Mouse (Mus musculus) midbrain, embryonic 10.5 days (tissue): ENCODE data around the gene Pacrg. TPM values are rescaled to one million over a fixed set of nuclear protein-coding genes. Genes with fewer than 3 reads are reported as not detected.

ENCODE experiments used
- DNase-seq: peaks from one replicate; pipeline ENCODE4 v3.0.0-alpha.2; 2017; ENCODE audit warnings: low spot score
- H3K27ac ChIP-seq: fragments of 300-500 bp; sonication (generic); replicated peaks from 2 replicates; pipeline ENCODE4 v1.5.1; 2016; ENCODE audit warnings: mild to moderate bottlenecking
- H3K27me3 ChIP-seq: fragments of 300-500 bp; sonication (generic); 2 replicates; pipeline ENCODE4 v1.6.1; 2016; ENCODE audit warnings: low read depth, mild to moderate bottlenecking; ENCODE audit not compliant: poor library complexity, severe bottlenecking
- H3K36me3 ChIP-seq: fragments of 300-500 bp; sonication (generic); 2 replicates; pipeline ENCODE4 v1.6.1; 2016; ENCODE audit warnings: mild to moderate bottlenecking, moderate library complexity
- H3K4me1 ChIP-seq: fragments of 300-500 bp; sonication (generic); 2 replicates; pipeline ENCODE4 v1.6.1; 2016
- H3K4me3 ChIP-seq: fragments of 300-500 bp; sonication (generic); 2 replicates; pipeline ENCODE4 v1.5.1; 2016; ENCODE audit warnings: mild to moderate bottlenecking, moderate library complexity
- H3K9me3 ChIP-seq: fragments of 300-500 bp; sonication (generic); replicated peaks from 2 replicates; pipeline ENCODE4 v1.6.1; 2016; ENCODE audit warnings: mild to moderate bottlenecking
- WGBS: fragments of 180-500 bp; shearing (Covaris S2); methylation state at CpG from one replicate; pipeline ENCODE4 v1.1.7; 2016; 5-methylcytosine and 5-hydroxymethylcytosine counted together
- polyA plus RNA-seq: library from polyadenylated mRNA; unstranded; fragments of >200 nt; fragmentation: Nextera tagmentation; extraction: Ambion mirVana; gene quantifications from 2 replicates; pipeline ENCODE4 v1.2.1, GENCODE M21; 2016

Pacrg gene
- polyA plus RNA-seq, 1 experiment from 2014 or later: 2.7 TPM

DNA sequence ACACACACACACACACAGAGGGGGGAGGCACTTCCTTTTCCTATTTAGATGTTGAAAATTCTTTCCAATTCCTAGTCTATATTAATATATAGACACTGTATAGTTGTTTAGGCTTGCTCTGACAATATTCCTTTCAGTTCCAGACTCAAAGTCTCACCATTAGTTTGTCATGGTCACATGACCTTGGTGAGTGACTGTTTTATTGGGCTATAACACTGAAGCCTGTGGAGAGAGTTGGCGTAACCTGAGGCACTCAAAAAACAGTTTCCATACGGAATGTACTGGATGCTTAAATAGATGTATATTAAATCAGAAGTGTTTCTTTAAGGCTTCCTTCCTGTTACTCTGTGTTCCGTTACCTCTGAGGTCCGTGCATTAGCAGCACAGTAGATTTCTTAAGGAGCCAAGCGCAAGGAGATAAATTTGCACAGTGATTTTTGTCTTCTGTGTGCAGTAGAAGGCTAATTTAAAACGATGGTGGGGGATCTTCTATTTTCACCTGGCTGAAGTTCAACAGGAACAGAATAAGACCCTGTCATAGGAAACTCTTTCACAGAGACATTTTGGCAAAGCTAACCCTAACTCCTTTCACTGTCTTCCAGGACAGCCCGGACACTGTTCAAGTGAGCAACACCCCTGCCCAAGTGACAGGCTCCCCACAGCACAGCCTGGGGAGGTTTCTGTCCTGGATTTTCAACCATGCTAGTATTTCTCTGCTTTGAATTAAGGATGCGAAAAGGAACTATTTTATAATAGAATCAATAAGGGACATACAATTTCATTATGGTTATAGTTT lies 349.5 kb downstream of the Pacrg start:
- H3K27me3 ChIP-seq: no peaks in the 10 kb centered on the region
- H3K4me1 ChIP-seq: peaks cover 32% of the 10 kb centered on the region
- no peaks in the 10 kb centered on the region for H3K9me3 ChIP-seq
- WGBS: 89% methylated on average over 8 of the region's 8 CpGs
- H3K4me3 ChIP-seq: no peak overlapping the region
- no peaks in the 10 kb centered on the region for H3K36me3 ChIP-seq
- no peak for DNase-seq
- no peak overlapping the region for H3K27ac ChIP-seq

- Histone ChIP-seq H3K27me3 (no peaks in the 10 kb centered on the region), H3K4me3 (no peak overlapping the region), H3K27ac (no peak overlapping the region), H3K36me3 (no peaks in the 10 kb centered on the region), H3K4me1 (peaks cover 28% of the 10 kb centered on the region), H3K9me3 (no peaks in the 10 kb centered on the region)
- WGBS: 97% methylated on average over 2 of the region's 2 CpGs
- DNase-seq: no peak
Observed at GRCm38 (mm10) chr17:10488873-10489272, 351.2 kb downstream of the Pacrg start.

DNA sequence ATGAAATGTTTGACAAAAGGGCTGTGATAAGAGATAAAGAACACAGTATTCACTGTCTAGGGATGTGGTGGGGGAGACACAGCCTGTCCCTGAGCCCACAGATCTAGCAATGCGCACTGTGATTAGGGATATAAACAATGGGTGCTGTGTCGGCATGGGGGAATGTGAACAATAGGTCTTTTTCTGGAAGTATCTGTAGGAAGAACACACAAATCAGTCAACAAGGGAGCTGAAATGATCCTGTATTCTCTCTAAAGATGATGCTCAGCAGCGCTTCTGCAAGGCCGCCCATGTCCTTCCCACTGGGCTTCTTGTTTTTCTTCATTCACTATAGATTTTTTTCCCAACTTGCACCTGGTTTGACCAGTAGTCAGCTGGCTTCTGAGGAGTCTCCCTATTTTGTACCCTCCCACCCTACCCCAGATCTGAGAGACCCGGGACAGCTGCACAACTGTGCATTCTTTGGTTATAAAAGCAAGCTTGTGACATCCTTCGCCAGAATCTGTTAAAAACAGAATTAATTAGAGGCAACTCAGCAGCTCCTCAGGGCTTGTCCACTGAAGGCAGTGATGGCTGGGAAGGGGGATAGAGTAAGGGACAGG lies 356.1 kb downstream of the Pacrg start:
- H3K36me3 ChIP-seq: no peaks in the 10 kb centered on the region
- 60% methylated on average over 6 of the region's 6 CpGs for WGBS
- peaks cover 21% of the 10 kb centered on the region for H3K4me1 ChIP-seq
- DNase-seq: no peak
- no peak overlapping the region for H3K4me3 ChIP-seq
- H3K27ac ChIP-seq: no peak overlapping the region; the same call in 1 of the 2 replicates
- H3K27me3 ChIP-seq: no peaks in the 10 kb centered on the region
- H3K9me3 ChIP-seq: no peaks in the 10 kb centered on the region

DNA sequence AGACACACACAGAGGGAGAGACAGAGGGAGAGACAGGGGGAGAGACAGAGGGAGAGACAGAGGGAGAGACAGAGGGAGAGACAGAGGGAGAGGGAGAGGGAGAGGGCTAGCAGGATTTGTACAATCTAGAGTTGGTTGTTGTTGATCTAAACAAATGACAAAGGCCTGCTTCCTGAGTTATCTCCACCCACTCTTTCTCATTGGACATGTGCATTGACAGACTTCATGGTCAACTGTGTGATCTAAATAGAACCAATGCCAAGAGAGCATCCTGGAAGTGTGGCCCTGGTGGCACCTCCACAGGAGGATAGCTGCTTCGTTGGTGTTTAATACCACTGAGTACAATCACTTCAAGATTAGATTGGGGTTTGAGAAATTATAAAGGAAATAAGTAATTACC lies 359.0 kb downstream of the Pacrg start:
- peaks cover 34% of the 10 kb centered on the region for H3K4me1 ChIP-seq
- 89% methylated on average over 1 of the region's 1 CpGs for WGBS
- DNase-seq: no peak

GRCm38 (mm10) chr17:10479020-10479707 lies 360.9 kb downstream of the Pacrg start:
- H3K27me3 ChIP-seq: no peaks in the 10 kb centered on the region
- no peak overlapping the region for H3K27ac ChIP-seq
- DNase-seq: no peak
- H3K4me1 ChIP-seq: peaks cover 29% of the 10 kb centered on the region
- WGBS: 77% methylated on average over 17 of the region's 17 CpGs
- H3K36me3 ChIP-seq: no peaks in the 10 kb centered on the region
- H3K4me3 ChIP-seq: no peak overlapping the region
- H3K9me3 ChIP-seq: no peaks in the 10 kb centered on the region

More for the DNA sequence above, 359.0 kb downstream of the Pacrg start:
- H3K9me3 ChIP-seq: no peaks in the 10 kb centered on the region
- no peaks in the 10 kb centered on the region for H3K27me3 ChIP-seq
- no peaks in the 10 kb centered on the region for H3K36me3 ChIP-seq
- H3K4me3 ChIP-seq: no peak overlapping the region
- H3K27ac ChIP-seq: no peak overlapping the region

DNA sequence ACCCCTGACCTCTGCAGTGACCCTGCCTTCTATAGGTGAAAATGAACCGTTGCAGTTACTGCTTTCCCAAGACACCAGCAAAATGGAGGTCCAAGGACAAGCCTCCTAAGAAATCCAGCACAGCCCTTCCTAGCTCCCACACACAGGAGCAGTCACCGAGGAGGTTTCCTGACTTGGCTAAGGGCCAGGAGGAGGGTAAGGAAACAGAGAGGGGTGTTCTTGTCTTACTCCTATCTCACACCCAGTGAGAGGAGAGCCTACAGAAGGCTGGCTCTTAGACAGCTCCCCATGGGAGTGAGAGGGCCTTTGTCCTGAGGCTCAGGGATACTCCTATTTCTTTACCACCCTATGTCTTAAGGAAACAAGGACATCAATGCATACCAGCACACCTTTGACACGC lies 361.7 kb downstream of the Pacrg start:
- Histone ChIP-seq H3K9me3 (no peaks in the 10 kb centered on the region), H3K27ac (0 out of 2 replicates have a peak overlapping the region, but pooled peaks have one; percentile 20), H3K36me3 (no peaks in the 10 kb centered on the region), H3K4me3 (no peak overlapping the region), H3K4me1 (peaks cover 25% of the 10 kb centered on the region), H3K27me3 (no peaks in the 10 kb centered on the region)
- no peak for DNase-seq
- WGBS: 83% methylated on average over 3 of the region's 3 CpGs

- no peak for DNase-seq
- WGBS: 81% methylated on average over 7 of the region's 7 CpGs
- Histone ChIP-seq H3K4me3 (no peak overlapping the region), H3K27me3 (no peaks in the 10 kb centered on the region), H3K36me3 (no peaks in the 10 kb centered on the region), H3K4me1 (peaks cover 25% of the 10 kb centered on the region), H3K27ac (peak overlapping the region; percentile 52), H3K9me3 (no peaks in the 10 kb centered on the region)
Observed at GRCm38 (mm10) chr17:10476807-10477206, 363.3 kb downstream of the Pacrg start.

DNA sequence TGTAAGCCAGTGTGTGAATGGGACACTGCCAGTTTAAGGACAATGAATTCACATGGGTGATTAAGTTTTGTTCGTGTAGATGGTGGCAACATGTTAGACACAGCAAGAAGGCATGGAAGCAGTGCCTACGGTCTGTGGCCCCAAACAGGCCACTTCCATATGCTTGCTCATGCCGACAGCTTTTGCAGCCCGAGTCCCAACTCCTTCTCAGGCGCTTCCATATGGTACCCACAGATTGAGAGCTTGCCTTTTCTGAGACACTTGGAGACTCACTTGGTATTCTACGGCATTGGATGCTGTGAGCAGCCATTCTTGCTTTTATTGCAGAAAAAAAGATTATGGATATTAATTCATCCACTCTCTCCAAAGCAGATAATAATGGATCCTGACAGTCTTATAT lies 365.1 kb downstream of the Pacrg start:
- no peak overlapping the region for H3K27ac ChIP-seq
- no peaks in the 10 kb centered on the region for H3K36me3 ChIP-seq
- DNase-seq: no peak
- no peak overlapping the region for H3K4me3 ChIP-seq
- 92% methylated on average over 6 of the region's 6 CpGs for whole genome bisulfite sequencing
- peaks cover 22% of the 10 kb centered on the region for H3K4me1 ChIP-seq
- no peaks in the 10 kb centered on the region for H3K27me3 ChIP-seq
- no peaks in the 10 kb centered on the region for H3K9me3 ChIP-seq

DNA sequence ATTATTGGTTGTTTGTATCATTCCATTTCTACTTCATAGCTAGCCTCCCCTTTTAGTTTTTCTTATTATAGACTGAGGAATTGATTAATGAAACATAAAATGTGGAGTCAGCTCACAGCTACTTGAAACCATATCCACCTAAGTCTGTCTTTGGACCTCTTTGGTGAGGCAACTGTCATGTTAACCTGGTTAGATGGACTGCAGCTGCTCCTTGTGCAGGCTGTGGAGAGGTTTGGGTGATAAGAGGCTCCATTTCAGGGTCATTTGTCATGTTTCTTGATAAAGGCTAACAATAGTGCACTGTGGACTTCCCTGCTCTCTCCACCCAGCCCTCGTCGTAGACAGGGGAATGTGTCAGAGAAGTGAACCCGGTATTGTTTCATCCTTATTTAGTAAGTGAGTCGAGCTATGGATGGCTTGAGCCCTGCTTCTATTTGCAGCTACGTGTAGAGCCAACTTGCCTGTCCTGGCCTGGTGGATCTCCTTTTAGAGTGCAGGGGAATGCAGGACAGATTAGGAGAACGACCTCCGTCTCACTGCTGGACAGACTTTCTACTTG lies 366.2 kb downstream of the Pacrg start:
- H3K4me3 ChIP-seq: no peak overlapping the region
- WGBS: 79% methylated on average over 7 of the region's 7 CpGs
- H3K9me3 ChIP-seq: no peaks in the 10 kb centered on the region
- no peaks in the 10 kb centered on the region for H3K36me3 ChIP-seq
- H3K27me3 ChIP-seq: no peaks in the 10 kb centered on the region
- no peak overlapping the region for H3K27ac ChIP-seq
- H3K4me1 ChIP-seq: peaks cover 16% of the 10 kb centered on the region
- DNase-seq: no peak

DNA sequence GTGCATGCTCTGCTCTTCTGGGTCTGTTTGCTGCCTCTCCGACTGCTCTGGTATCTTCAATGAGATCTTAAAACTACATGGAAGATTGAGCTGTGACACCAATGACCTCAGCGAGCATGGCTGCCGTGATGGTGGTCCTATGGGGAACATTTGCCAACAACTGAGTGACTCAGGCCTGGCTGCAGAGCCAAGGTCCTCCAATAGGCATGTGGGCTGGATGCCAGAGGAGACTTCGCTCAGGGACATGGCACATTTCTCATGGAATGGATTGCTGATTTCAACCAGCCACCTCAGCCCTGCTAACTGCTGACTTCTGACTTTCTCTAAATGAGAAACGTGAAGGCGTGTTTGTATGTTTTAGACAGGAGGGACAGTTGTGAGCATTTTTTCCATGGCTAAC lies 366.9 kb downstream of the Pacrg start:
- WGBS: 92% methylated on average over 6 of the region's 6 CpGs
- no peak overlapping the region for H3K4me3 ChIP-seq
- DNase-seq: no peak
- H3K27ac ChIP-seq: no peak overlapping the region
- H3K27me3 ChIP-seq: no peaks in the 10 kb centered on the region
- no peaks in the 10 kb centered on the region for H3K36me3 ChIP-seq
- H3K4me1 ChIP-seq: peaks cover 12% of the 10 kb centered on the region
- H3K9me3 ChIP-seq: no peaks in the 10 kb centered on the region

GRCm38 (mm10) chr17:10469874-10470568 lies 370.1 kb downstream of the Pacrg start:
- 91% methylated on average over 9 of the region's 9 CpGs for WGBS
- Histone ChIP-seq H3K36me3 (no peaks in the 10 kb centered on the region), H3K27ac (no peak overlapping the region), H3K27me3 (no peaks in the 10 kb centered on the region), H3K4me3 (no peak overlapping the region), H3K9me3 (no peaks in the 10 kb centered on the region), H3K4me1 (0 out of 2 replicates have a peak, but pooled peaks cover 4% of the 10 kb centered on the region)
- DNase-seq: no peak

GRCm38 (mm10) chr17:10467102-10467501 lies 373.0 kb downstream of the Pacrg start:
- 92% methylated on average over 3 of the region's 3 CpGs for WGBS
- no peak overlapping the region for H3K27ac ChIP-seq
- no peaks in the 10 kb centered on the region for H3K9me3 ChIP-seq
- DNase-seq: no peak
- no peak overlapping the region for H3K4me3 ChIP-seq
- no peaks in the 10 kb centered on the region for H3K4me1 ChIP-seq
- no peaks in the 10 kb centered on the region for H3K36me3 ChIP-seq
- H3K27me3 ChIP-seq: no peaks in the 10 kb centered on the region
